Mouse (Mus musculus) liver, embryonic 14.5 days (tissue): Measurements from ENCODE around the gene Pknox2. TPM values are rescaled to one million over a fixed set of nuclear protein-coding genes. Genes with fewer than 3 reads are reported as not detected.

Experiments used
- ATAC-seq: fragments of 200-750 bp; cut with Nextera tagmentation; 2 replicates; pipeline ENCODE4 v1.8.0; 2017; ENCODE audit warnings: moderate number of reproducible peaks, mild to moderate bottlenecking, moderate library complexity; ENCODE audit not compliant: insufficient read depth
- DNase-seq, 3 experiments: peaks; one replicate each; pipeline ENCODE4 v3.0.0-alpha.2; 2012 to 2013; ENCODE audit warnings: low read depth in 3 of 3, low spot score in 3 of 3
- H3K27ac ChIP-seq: fragments of 300-500 bp; sonication (generic); 2 replicates; pipeline ENCODE4 v1.5.1; 2014; ENCODE audit warnings: moderate library complexity, mild to moderate bottlenecking, control low read depth, inconsistent platforms
- H3K27me3 ChIP-seq: fragments of 300-500 bp; sonication (generic); 2 replicates; pipeline ENCODE4 v1.6.1; 2014; ENCODE audit warnings: mild to moderate bottlenecking, low read length, moderate library complexity; ENCODE audit not compliant: control insufficient read depth, insufficient read depth
- H3K36me3 ChIP-seq: fragments of 300-500 bp; sonication (generic); replicated peaks from 2 replicates; pipeline ENCODE4 v1.6.1; 2014; ENCODE audit warnings: low read depth; ENCODE audit not compliant: control insufficient read depth, insufficient read depth
- H3K4me1 ChIP-seq, 2 experiments: fragments of 200-500 bp in 1 of 2; fragments of 300-500 bp in 1 of 2; sonication (generic) in 1 of 2; replicated peaks; 2 replicates each; pipeline ENCODE4 v1.6.1; 2012 to 2014; ENCODE audit warnings: antibody characterized with exemption in 1 of 2, inconsistent platforms in 1 of 2, low read length in 1 of 2; ENCODE audit not compliant: control insufficient read depth in 2 of 2, insufficient read depth in 2 of 2
- H3K4me2 ChIP-seq: fragments of 300-500 bp; sonication (generic); 2 replicates; pipeline ENCODE4 v1.6.1; 2014; ENCODE audit warnings: low read depth, mild to moderate bottlenecking, control low read depth, moderate library complexity
- H3K4me3 ChIP-seq, 2 experiments: fragments of 200-500 bp in 1 of 2; fragments of 300-500 bp in 1 of 2; sonication (generic) in 1 of 2; 2 replicates each; pipeline ENCODE4 v1.5.1; 2012 to 2014; ENCODE audit warnings: low read depth in 2 of 2, low read length in 2 of 2, mild to moderate bottlenecking in 2 of 2, control low read depth in 1 of 2, inconsistent platforms in 1 of 2, moderate library complexity in 1 of 2; ENCODE audit not compliant: insufficient read depth in 1 of 2
- H3K9ac ChIP-seq: fragments of 300-500 bp; sonication (generic); replicated peaks from 2 replicates; pipeline ENCODE4 v1.6.1; 2014; ENCODE audit warnings: mild to moderate bottlenecking, control low read depth, moderate library complexity
- H3K9me3 ChIP-seq: fragments of 300-500 bp; sonication (generic); 2 replicates; pipeline ENCODE4 v1.6.1; 2016; ENCODE audit warnings: low read length, mixed read lengths; ENCODE audit not compliant: control insufficient read depth
- CTCF ChIP-seq: IDR thresholded peaks from 2 replicates; pipeline ENCODE4 v1.5.1; 2016; ENCODE audit warnings: antibody characterized with exemption, low read depth, control low read depth
- EP300 ChIP-seq: IDR thresholded peaks from 2 replicates; pipeline ENCODE4 v1.6.1; 2016; ENCODE audit warnings: antibody characterized with exemption, low read depth
- WGBS: fragments of 180-500 bp; shearing (Covaris S2); extraction: QIAGEN DNeasy Blood & Tissue Kit; methylation state at CpG from one replicate; pipeline ENCODE4 v1.1.7; 2014; ENCODE audit not compliant: insufficient replicate concordance; 5-methylcytosine and 5-hydroxymethylcytosine counted together
- polyA plus RNA-seq, 2 experiments: library from polyadenylated mRNA; depleted of rRNA in 1 of 2; stranded (reverse) in 1 of 2; unstranded in 1 of 2; fragments of >200 nt; fragmentation: Nextera tagmentation in 1 of 2; extraction: Ambion mirVana in 1 of 2; gene quantifications; 2 replicates each; pipeline versions ENCODE4 v1.2.1 to v1.2.3; 2012 to 2014

Pknox2 gene
- polyA plus RNA-seq, 2 experiments = 0.08 to 0.18 TPM

DNA sequence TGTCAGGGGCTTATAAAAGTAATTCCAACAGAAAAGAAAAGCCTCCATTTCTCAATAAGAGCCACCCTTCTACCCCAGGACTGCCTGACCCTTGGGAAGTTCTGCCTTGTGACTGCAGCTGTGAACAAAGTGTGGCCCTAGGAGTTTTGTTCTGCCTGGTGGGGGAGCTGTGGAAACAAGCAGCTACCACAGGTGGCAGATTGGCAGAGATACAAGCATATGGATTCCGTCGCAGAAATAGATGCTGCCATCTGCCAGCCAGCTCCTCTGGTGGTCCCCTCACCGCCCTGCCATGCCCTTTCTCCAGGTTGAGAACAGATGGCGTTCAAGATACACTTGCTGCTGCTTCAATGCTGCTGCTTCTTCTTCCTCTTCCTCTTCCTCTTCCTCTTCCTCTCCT lies 288.5 kb downstream of the Pknox2 start:
- Histone ChIP-seq H3K9ac (no peak overlapping the region), H3K4me2 (no peak overlapping the region), H3K4me1 (no peaks in the 10 kb centered on the region; a peak in 1 of 4 replicates), H3K36me3 (no peaks in the 10 kb centered on the region), H3K27ac (no peak overlapping the region), H3K27me3 (no peaks in the 10 kb centered on the region), H3K9me3 (no peaks in the 10 kb centered on the region), H3K4me3 (no peak overlapping the region)
- no peak for DNase-seq
- TF ChIP-seq CTCF (no peak), EP300 (no peak)
- 33% methylated on average over 4 of the region's 4 CpGs for WGBS
- ATAC-seq = no peak

DNA sequence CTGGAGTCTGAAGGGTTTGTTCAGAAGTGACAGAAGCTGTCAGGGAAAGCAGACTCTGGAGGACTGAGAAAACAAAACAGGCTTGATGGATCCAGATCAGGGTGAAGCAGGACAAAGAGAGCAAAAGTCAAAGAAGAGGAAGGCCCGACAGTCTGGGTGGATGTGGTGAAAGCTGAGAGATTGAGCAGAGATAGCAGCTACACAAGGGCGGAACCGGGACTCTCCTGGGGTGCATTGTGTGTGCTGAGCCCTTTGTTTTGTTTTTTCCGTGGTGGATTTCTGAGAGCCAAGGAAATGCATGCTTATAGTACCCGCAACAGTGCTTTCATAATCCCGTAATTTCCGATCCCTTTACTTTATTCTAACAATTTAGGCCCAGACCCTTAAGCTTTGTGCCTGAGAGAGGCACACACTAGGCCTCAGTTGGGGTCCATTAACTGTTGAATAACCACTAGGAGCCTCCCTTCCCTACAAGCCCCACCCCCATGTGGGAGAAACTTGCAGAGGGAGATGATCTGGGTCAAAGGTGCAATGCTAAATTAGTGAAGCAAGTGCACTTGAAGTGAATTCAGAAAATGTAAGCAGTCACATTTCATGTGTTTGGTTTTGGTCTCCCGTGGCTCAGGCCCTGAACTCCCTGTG lies 289.6 kb downstream of the Pknox2 start:
- no peaks in the 10 kb centered on the region for H3K27me3 ChIP-seq
- ATAC-seq (no peak), DNase-seq (no peak)
- 19% methylated on average over 8 of the region's 8 CpGs for WGBS
- no peak overlapping the region for H3K4me2 ChIP-seq
- H3K27ac ChIP-seq = no peak overlapping the region
- no peak for TF ChIP-seq EP300
- no peaks in the 10 kb centered on the region for H3K9me3 ChIP-seq
- H3K9ac ChIP-seq = no peak overlapping the region
- H3K4me3 ChIP-seq = no peak overlapping the region
- no peaks in the 10 kb centered on the region; a peak in 1 of 4 replicates for H3K4me1 ChIP-seq
- H3K36me3 ChIP-seq = no peaks in the 10 kb centered on the region

DNA sequence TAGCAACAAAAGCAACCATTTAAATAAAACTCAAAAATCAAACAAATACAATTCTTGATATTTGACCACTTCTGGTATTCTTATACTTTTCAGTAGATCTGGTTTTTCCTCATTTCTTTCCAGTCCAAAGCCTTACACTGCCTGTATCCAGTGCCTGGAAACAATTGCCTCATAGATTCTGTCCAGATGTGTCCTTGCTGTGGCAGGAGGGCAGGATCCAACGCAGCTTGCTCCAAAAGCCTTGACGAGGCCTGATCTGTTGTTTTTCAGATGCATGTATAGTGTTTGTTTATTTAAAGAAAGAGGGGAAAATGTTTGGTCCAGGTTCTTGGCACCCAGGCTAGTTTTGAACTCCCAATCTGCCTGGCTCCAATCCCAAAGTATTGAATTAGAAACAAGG lies 290.9 kb downstream of the Pknox2 start:
- no peaks in the 10 kb centered on the region for H3K27me3 ChIP-seq
- no peaks in the 10 kb centered on the region; a peak in 1 of 4 replicates for H3K4me1 ChIP-seq
- no peak for ATAC-seq
- H3K27ac ChIP-seq = no peak overlapping the region
- DNase-seq = no peak
- TF ChIP-seq CTCF (no peak), EP300 (no peak)
- no peaks in the 10 kb centered on the region for H3K36me3 ChIP-seq
- 46% methylated on average over 2 of the region's 2 CpGs for WGBS
- H3K9ac ChIP-seq = no peak overlapping the region
- H3K9me3 ChIP-seq = no peaks in the 10 kb centered on the region
- no peak overlapping the region for H3K4me2 ChIP-seq
- H3K4me3 ChIP-seq = no peak overlapping the region

DNA sequence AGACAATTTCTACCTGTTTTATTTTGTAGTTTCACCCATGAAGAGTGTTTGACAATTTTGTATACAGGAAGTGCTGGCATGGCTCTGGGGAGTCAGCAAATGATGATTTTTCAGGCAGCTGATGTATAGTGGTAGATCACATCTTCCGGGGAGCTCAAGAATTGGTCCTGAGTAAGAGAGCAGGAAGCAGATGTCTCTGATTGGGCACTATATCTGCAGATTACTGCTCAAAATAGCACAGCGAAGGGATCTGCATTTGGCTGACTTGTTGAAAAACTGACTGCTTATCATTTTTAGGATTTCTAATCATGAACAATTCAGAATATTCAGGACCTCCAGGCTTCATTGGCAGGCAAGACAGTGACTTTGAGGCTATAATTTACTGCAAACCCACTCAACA lies 295.0 kb downstream of the Pknox2 start:
- Histone ChIP-seq H3K4me2 (no peak overlapping the region), H3K27ac (no peak overlapping the region), H3K9ac (no peak overlapping the region), H3K4me3 (no peak overlapping the region), H3K36me3 (no peaks in the 10 kb centered on the region), H3K4me1 (no peaks in the 10 kb centered on the region), H3K27me3 (no peaks in the 10 kb centered on the region), H3K9me3 (no peaks in the 10 kb centered on the region)
- DNase-seq = no peak
- ATAC-seq = no peak
- no peak for TF ChIP-seq CTCF
- TF ChIP-seq EP300 = no peak
- WGBS = 36% methylated on average over 2 of the region's 2 CpGs

DNA sequence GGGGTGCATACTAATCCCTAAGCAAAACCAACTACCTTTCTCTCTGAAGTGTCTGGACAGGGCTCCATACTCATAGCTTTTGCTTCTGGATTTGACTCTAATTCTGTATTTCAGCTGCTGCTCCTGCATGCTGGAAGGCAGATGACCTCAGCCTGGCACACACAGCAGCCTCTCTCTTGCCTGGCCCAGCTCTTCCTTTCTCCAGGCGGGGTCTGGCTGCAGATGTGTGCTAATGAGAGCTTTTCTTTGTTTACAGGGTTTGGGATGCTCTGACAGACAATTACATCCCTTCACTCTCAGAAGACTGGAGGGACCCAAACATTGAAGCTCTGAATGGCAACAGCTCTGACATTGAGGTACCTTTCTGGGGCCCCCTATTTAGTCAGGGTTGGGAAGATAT lies 297.1 kb downstream of the Pknox2 start:
- no peak for ATAC-seq
- no peak for DNase-seq
- TF ChIP-seq EP300 (no peak), CTCF (no peak)

More for the DNA sequence above, 297.1 kb downstream of the Pknox2 start:
- Histone ChIP-seq H3K9ac (no peak overlapping the region), H3K36me3 (no peaks in the 10 kb centered on the region), H3K27me3 (no peaks in the 10 kb centered on the region), H3K4me2 (no peak overlapping the region), H3K9me3 (no peaks in the 10 kb centered on the region), H3K4me1 (no peaks in the 10 kb centered on the region), H3K4me3 (no peak overlapping the region), H3K27ac (no peak overlapping the region)
- 37% methylated on average over 1 of the region's 1 CpGs for WGBS
